ENCODE assay signal across 8 mouse cellular contexts in the genomic region with DNA sequence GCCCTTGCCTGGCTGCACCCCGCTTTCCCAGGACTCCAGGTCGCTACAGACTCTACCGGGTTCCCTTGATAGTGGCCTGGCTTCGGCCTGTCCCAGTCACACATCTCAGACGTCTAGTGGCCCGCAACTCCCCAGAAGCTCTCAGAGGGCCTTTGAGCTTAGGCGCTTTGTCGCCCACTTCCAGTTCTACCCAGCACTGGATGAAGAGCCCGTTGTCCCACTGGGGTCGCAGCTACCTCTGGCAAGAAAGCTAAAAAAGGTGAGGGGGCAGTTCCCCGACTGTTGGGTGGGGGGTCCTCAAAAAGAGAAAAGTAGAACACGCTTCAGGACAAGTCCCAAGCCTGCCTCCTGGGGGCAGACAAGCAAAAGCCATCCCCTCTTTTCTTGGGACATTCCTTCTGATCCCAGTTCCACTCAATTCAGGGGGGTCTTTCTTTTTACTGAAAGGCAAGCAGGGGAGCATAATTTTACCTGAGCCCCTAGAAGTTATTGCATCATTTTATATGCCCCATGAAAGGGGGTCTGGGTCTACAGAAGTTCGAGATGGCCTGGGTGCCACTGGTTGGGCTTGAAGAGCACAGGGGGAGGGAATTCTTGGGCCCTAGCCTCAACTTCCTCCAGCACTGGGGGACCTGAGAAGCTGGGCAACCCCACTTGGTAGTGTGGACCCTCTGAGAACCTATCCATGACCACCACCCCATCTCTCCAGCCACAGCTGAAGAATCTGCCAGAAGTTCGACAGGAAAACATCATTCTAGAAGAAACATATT. TPM values are rescaled to one million over a fixed set of nuclear protein-coding genes. Genes with fewer than 3 reads are reported as not detected.
DNase-seq lines count a peak whose midpoint lies in the region; ATAC-seq and TF ChIP-seq lines count a peak whose summit lies in the region.

No protein-coding gene starts in this region.

- no peaks in the 10 kb centered on the region for H3K36me3 ChIP-seq in lung, embryonic 15.5 days
- no peaks in the 10 kb centered on the region for H3K36me3 ChIP-seq in forebrain, embryonic 15.5 days
- no peaks in the 10 kb centered on the region for H3K36me3 ChIP-seq in kidney, postnatal 0 days (ENCODE audit: insufficient read depth, low read length)
- H3K36me3 ChIP-seq in neural tube, embryonic 12.5 days: no peaks in the 10 kb centered on the region

- peak overlapping the region; percentile 28 for H3K4me3 ChIP-seq in lung, embryonic 15.5 days
- peak overlapping the region; percentile 26 for H3K4me3 ChIP-seq in forebrain, embryonic 15.5 days
- peak overlapping the region; percentile 28 for H3K4me3 ChIP-seq in kidney, postnatal 0 days (replicated peaks; ENCODE audit: low read depth, low read length)
- H3K4me3 ChIP-seq in neural tube, embryonic 12.5 days: peak overlapping the region; percentile 29

- H3K4me2 ChIP-seq in lung, embryonic 15.5 days: peak overlapping the region; percentile 58
- H3K4me2 ChIP-seq in forebrain, embryonic 15.5 days (replicated peaks): peak overlapping the region; percentile 35
- H3K4me2 ChIP-seq in kidney, postnatal 0 days (ENCODE audit: low read length): peak overlapping the region; percentile 58
- peak overlapping the region; percentile 96 for H3K4me2 ChIP-seq in neural tube, embryonic 12.5 days (replicated peaks)

- peaks cover 65% of the 10 kb centered on the region for H3K27me3 ChIP-seq in lung, embryonic 15.5 days
- peaks cover 69% of the 10 kb centered on the region for H3K27me3 ChIP-seq in forebrain, embryonic 15.5 days
- peaks cover 12% of the 10 kb centered on the region for H3K27me3 ChIP-seq in kidney, postnatal 0 days (ENCODE audit: insufficient read depth, low read length)
- peaks cover 38% of the 10 kb centered on the region; the same call in 1 of the 2 replicates for H3K27me3 ChIP-seq in neural tube, embryonic 12.5 days (replicated peaks)

- no peak overlapping the region for H3K27ac ChIP-seq in lung, embryonic 15.5 days
- H3K27ac ChIP-seq in forebrain, embryonic 15.5 days (replicated peaks): no peak overlapping the region
- H3K27ac ChIP-seq in kidney, postnatal 0 days: no peak overlapping the region
- H3K27ac ChIP-seq in neural tube, embryonic 12.5 days: no peak overlapping the region

- peak; percentile 58 for TF ChIP-seq CTCF in kidney, postnatal 0 days (IDR thresholded peaks at IDR 0.05; ENCODE audit: low read depth)

- no peak overlapping the region for H3K9ac ChIP-seq in lung, embryonic 15.5 days
- H3K9ac ChIP-seq in forebrain, embryonic 15.5 days (replicated peaks): no peak overlapping the region
- H3K9ac ChIP-seq in kidney, postnatal 0 days (ENCODE audit: low read depth, low read length): no peak overlapping the region
- H3K9ac ChIP-seq in neural tube, embryonic 12.5 days: peak overlapping the region; percentile 48; the same call in 1 of the 2 replicates

- H3K9me3 ChIP-seq in lung, embryonic 15.5 days: no peaks in the 10 kb centered on the region
- no peaks in the 10 kb centered on the region for H3K9me3 ChIP-seq in forebrain, embryonic 15.5 days
- H3K9me3 ChIP-seq in kidney, postnatal 0 days (replicated peaks; ENCODE audit: low read length): no peaks in the 10 kb centered on the region
- H3K9me3 ChIP-seq in neural tube, embryonic 12.5 days: no peaks in the 10 kb centered on the region

- WGBS in lung, embryonic 15.5 days: 9% methylated on average over 14 of the region's 14 CpGs
- WGBS in forebrain, embryonic 15.5 days: 6% methylated on average over 14 of the region's 14 CpGs
- 20% methylated on average over 14 of the region's 14 CpGs for WGBS in kidney, postnatal 0 days
- 6% methylated on average over 14 of the region's 14 CpGs for WGBS in neural tube, embryonic 12.5 days

- peaks cover 30% of the 10 kb centered on the region for H3K4me1 ChIP-seq in lung, embryonic 15.5 days
- peaks cover 40% of the 10 kb centered on the region for H3K4me1 ChIP-seq in forebrain, embryonic 15.5 days
- peaks cover 17% of the 10 kb centered on the region for H3K4me1 ChIP-seq in kidney, postnatal 0 days (replicated peaks; ENCODE audit: insufficient read depth, low read length)
- H3K4me1 ChIP-seq in neural tube, embryonic 12.5 days: peaks cover 29% of the 10 kb centered on the region

- DNase-seq in lung, postnatal 10 days: no peak
- DNase-seq in kidney, postnatal 0 days (ENCODE audit: low spot score): peak; percentile 62
- no peak for DNase-seq in ovary, postnatal 14 days (ENCODE audit: low spot score)
- DNase-seq in spleen, postnatal 36 days (ENCODE audit: low spot score in 2 of 2): no peak
- no peak for DNase-seq in B cell, adult 2 months

- no peak for ATAC-seq in lung, embryonic 15.5 days (ENCODE audit: borderline replicate concordance, extremely low read depth, low FRiP score, low TSS enrichment)
- ATAC-seq in forebrain, embryonic 15.5 days (replicated peaks): no peak
- ATAC-seq in kidney, postnatal 0 days (replicated peaks; ENCODE audit: low FRiP score, low read depth): no peak
- ATAC-seq in neural tube, embryonic 12.5 days (ENCODE audit: low FRiP score, low read depth): no peak

RNA-seq across cellular contexts. Expression of gene Ebf1, which starts 3.5 kb away (rescaled TPM):
- 10.5 and 12.4 TPM in 2 replicates for polyA plus RNA-seq in lung, embryonic 15.5 days (2015; fragmentation: Nextera tagmentation; extraction: Ambion mirVana)
- polyA plus RNA-seq in forebrain, embryonic 15.5 days (2015; fragmentation: Nextera tagmentation; extraction: Ambion mirVana): 35.6 and 44.7 TPM in 2 replicates
- polyA plus RNA-seq in kidney, postnatal 0 days (2015; fragmentation: Nextera tagmentation; extraction: Ambion mirVana): 18.5 and 19.6 TPM in 2 replicates
- 109 and 112 TPM in 2 replicates for polyA plus RNA-seq in neural tube, embryonic 12.5 days (2016; fragmentation: Nextera tagmentation; extraction: Ambion mirVana)

Comparison
In these comparisons a context has a peak if more than half of its experiments do, and no peak if none do; other contexts are left out.
1. H3K4me2 ChIP-seq: peak in every context shown above with its lines; median percentile 96 in neural tube, embryonic 12.5 days; 58 in lung, embryonic 15.5 days; 58 in kidney, postnatal 0 days; 35 in forebrain, embryonic 15.5 days.